Mouse (Mus musculus) hindbrain, embryonic 10.5 days (tissue): ENCODE measurements around the gene Dusp15. TPM values are rescaled to one million over a fixed set of nuclear protein-coding genes. Genes with fewer than 3 reads are reported as not detected.
A peak's percentile ranks its signal among the peaks of the same experiment; 100 is the strongest.

Experiments used
- DNase-seq: peaks from one replicate; pipeline ENCODE4 v3.0.0-alpha.2; 2017; ENCODE audit warnings: low spot score
- H3K27ac ChIP-seq: fragments of 300-500 bp; sonication (generic); 2 replicates; pipeline ENCODE4 v1.5.1; 2016; ENCODE audit warnings: mild to moderate bottlenecking, moderate library complexity
- H3K27me3 ChIP-seq: fragments of 300-500 bp; sonication (generic); 2 replicates; pipeline ENCODE4 v1.6.1; 2016; ENCODE audit warnings: mild to moderate bottlenecking; ENCODE audit not compliant: poor library complexity, insufficient read depth, severe bottlenecking
- H3K36me3 ChIP-seq: fragments of 300-500 bp; sonication (generic); 2 replicates; pipeline ENCODE4 v1.6.1; 2016; ENCODE audit warnings: mild to moderate bottlenecking, moderate library complexity
- H3K4me1 ChIP-seq: fragments of 300-500 bp; sonication (generic); replicated peaks from 2 replicates; pipeline ENCODE4 v1.6.1; 2016; ENCODE audit warnings: mild to moderate bottlenecking
- H3K4me3 ChIP-seq: fragments of 300-500 bp; sonication (generic); 2 replicates; pipeline ENCODE4 v1.5.1; 2016; ENCODE audit warnings: mild to moderate bottlenecking, moderate library complexity
- H3K9me3 ChIP-seq: fragments of 300-500 bp; sonication (generic); 2 replicates; pipeline ENCODE4 v1.6.1; 2016; ENCODE audit warnings: mild to moderate bottlenecking, moderate library complexity
- WGBS: fragments of 180-500 bp; shearing (Covaris S2); methylation state at CpG from one replicate; pipeline ENCODE4 v1.1.7; 2016; 5-methylcytosine and 5-hydroxymethylcytosine counted together
- polyA plus RNA-seq: library from polyadenylated mRNA; unstranded; fragments of >200 nt; fragmentation: Nextera tagmentation; extraction: Ambion mirVana; gene quantifications from 2 replicates; pipeline ENCODE4 v1.2.1, GENCODE M21; 2016

Gene Dusp15
- polyA plus RNA-seq, 1 experiment from 2014 or later, result 1.4 TPM

DNA sequence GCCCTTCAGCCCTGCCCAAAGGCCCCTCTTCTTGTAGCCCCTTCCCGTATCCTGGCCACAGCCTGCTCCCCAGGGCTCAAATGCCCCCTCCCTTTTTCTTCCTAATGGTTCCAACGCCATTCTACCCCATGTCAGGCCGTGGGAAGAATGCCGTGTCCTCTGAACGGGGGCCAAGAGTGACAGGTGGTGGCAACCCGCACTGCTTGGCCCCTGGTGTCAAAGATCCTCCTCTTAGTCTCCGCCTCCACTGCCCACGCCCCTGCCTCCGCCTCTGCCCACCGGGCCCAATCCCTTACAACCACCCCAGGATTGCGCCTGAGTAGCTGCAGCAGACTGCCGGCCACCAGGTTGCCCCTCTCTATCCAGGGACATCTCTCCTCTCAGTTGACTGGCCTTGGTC, 40.5 kb downstream of the Dusp15 start, which contains the start of gene Mylk2:
Mylk2 (plus strand) TSS at position 322 of the 400 bp plus-strand sequence.
- Histone ChIP-seq H3K4me1 (peaks cover 45% of the 10 kb centered on the region), H3K27me3 (peaks cover 46% of the 10 kb centered on the region), H3K9me3 (no peaks in the 10 kb centered on the region), H3K27ac (no peak within 1 kb of the TSS), H3K36me3 (no peaks in the 10 kb centered on the region), H3K4me3 (no peak within 1 kb of the TSS)
- DNase-seq, result no peak
- 29% methylated on average over 12 of the region's 12 CpGs for WGBS

DNA sequence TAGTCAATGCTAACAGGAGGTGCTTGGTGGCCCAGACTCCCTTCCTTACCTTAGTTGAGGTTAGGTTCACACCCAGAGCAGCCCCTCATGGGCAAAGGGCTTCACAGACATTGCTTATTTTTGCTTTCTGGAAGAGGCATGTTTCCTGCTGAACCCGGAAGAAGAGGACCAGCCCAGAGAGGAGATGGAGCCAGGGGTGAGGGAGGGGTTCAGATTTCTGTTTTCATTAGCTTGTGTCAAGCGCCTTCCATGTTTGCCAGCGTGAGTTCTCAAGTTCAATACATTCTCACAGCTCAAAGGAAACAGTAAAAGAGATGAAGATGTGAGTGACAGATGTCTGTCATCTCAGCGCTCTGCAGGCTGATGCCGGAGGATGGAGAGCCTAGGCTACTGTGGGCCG, 41.6 kb downstream of the Dusp15 start:
- no peak for DNase-seq
- 75% methylated on average over 6 of the region's 6 CpGs for WGBS
- Histone ChIP-seq H3K4me1 (peaks cover 52% of the 10 kb centered on the region), H3K27me3 (peaks cover 42% of the 10 kb centered on the region), H3K27ac (no peak overlapping the region), H3K9me3 (no peaks in the 10 kb centered on the region), H3K4me3 (no peak overlapping the region), H3K36me3 (no peaks in the 10 kb centered on the region)

GRCm38 (mm10) chr2:152907114-152907943, 44.2 kb downstream of the Dusp15 start:
- WGBS, result 47% methylated on average over 14 of the region's 14 CpGs

DNA sequence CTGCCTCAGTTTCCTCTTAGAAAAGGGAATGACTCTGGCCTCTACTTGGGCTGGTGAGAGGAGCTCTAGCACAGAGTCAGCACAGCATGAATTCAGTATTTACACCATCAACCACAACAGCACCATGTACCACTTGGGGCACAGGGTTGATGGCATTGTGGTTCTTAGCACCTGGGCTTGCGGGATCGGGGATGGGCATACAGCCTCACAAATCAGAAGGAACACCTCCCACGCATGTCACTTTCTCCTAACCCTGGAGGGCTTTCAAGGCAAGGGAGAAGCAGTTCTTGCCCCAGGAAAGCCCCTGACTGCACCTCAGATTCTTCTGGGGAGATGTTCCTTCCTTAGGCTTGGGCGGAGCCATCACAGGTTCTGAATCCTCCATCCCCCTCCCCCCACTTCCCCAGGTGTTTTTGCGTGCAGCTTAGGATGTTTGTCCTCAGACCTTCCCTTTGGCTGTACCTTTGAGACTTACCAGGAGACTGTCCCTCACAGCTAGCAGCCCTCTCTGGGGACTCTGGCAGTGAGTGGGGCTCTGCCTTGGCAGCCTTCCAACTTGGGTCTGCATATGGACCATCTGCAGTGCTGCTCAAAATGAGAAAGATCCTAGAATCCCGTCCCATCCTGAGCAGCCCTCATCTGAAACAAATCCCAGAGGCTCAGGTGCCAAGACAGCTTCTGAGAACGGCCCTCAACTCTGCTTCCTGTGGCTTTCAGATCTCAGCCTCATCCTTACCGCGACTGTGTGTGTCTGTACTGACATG, 45.0 kb downstream of the Dusp15 start:
- 63% methylated on average over 9 of the region's 9 CpGs for WGBS
- H3K36me3 ChIP-seq, result no peaks in the 10 kb centered on the region
- DNase-seq, result no peak
- H3K9me3 ChIP-seq, result no peaks in the 10 kb centered on the region
- no peak overlapping the region for H3K4me3 ChIP-seq
- H3K4me1 ChIP-seq, result peaks cover 67% of the 10 kb centered on the region
- H3K27ac ChIP-seq, result no peak overlapping the region
- H3K27me3 ChIP-seq, result peaks cover 13% of the 10 kb centered on the region

More at GRCm38 (mm10) chr2:152907114-152907943, 44.2 kb downstream of the Dusp15 start:
- Histone ChIP-seq H3K4me3 (no peak overlapping the region), H3K27ac (peak overlapping the region; percentile 2; the same call in 1 of the 2 replicates), H3K9me3 (no peaks in the 10 kb centered on the region), H3K4me1 (peaks cover 59% of the 10 kb centered on the region), H3K36me3 (no peaks in the 10 kb centered on the region), H3K27me3 (peaks cover 22% of the 10 kb centered on the region)
- no peak for DNase-seq

GRCm38 (mm10) chr2:152905036-152905829, 46.3 kb downstream of the Dusp15 start:
- H3K36me3 ChIP-seq, result no peaks in the 10 kb centered on the region
- no peak overlapping the region for H3K4me3 ChIP-seq
- no peaks in the 10 kb centered on the region for H3K9me3 ChIP-seq
- H3K27me3 ChIP-seq, result peaks cover under 1% of the 10 kb centered on the region
- H3K4me1 ChIP-seq, result peaks cover 57% of the 10 kb centered on the region
- no peak for DNase-seq
- 68% methylated on average over 11 of the region's 11 CpGs for WGBS
- H3K27ac ChIP-seq, result no peak overlapping the region

DNA sequence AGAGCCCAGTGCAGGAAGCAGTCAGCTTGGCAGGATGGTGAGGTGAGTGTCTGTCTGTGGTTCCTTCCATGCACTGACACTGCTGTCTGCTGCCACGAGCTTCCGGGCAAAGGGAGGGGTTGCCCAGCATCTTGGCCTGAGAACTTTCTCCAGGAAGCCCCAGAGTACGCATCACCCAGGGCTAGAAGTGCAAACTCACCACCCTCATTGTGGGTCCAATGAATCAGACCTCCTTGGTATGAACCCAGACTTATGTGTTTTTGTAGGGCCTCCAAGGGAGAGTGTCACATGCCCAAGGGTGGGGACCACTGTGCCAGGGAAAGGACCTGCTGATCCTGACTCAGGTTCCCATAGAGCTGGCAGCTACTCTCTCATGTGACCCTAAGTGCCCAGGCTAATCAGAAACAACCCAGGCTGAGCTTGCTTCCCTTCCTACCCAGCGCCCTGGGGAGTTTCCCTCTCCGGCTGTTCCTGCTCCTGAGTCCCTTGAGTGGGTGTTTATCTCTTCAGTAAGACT, 47.3 kb downstream of the Dusp15 start:
- Histone ChIP-seq H3K27ac (no peak overlapping the region), H3K4me1 (peaks cover 55% of the 10 kb centered on the region), H3K36me3 (no peaks in the 10 kb centered on the region), H3K9me3 (no peaks in the 10 kb centered on the region), H3K4me3 (no peak overlapping the region), H3K27me3 (no peaks in the 10 kb centered on the region)
- no peak for DNase-seq
- 80% methylated on average over 5 of the region's 5 CpGs for WGBS

- H3K4me1 ChIP-seq, result peaks cover 55% of the 10 kb centered on the region
Measured at GRCm38 (mm10) chr2:152903586-152903985, 47.9 kb downstream of the Dusp15 start.

DNA sequence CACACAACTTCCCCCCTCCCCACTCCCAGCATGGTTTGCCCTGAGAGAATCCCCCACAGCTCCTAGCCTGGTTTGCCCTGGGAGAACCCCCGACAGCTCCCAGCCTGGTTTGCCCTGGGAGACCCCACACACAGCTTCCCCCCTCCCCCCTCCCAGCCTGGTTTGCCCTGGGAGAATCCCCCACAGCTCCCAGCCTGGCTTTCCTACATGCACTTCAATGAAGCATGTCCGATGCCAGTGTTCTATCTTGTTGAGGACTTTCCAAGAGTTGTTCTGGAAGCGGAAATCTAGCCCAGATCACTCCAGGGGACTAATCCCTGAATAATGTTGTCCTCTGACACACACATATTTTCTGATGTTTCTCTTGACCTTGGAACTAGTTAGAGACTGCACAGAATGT, 48.8 kb downstream of the Dusp15 start:
- H3K36me3 ChIP-seq, result peaks cover 5% of the 10 kb centered on the region
- H3K9me3 ChIP-seq, result no peaks in the 10 kb centered on the region
- no peak overlapping the region for H3K4me3 ChIP-seq
- no peaks in the 10 kb centered on the region for H3K27me3 ChIP-seq
- 34% methylated on average over 3 of the region's 3 CpGs for WGBS
- peaks cover 53% of the 10 kb centered on the region for H3K4me1 ChIP-seq
- no peak overlapping the region for H3K27ac ChIP-seq
- no peak for DNase-seq

More at GRCm38 (mm10) chr2:152903586-152903985, 47.9 kb downstream of the Dusp15 start:
- Histone ChIP-seq H3K4me3 (no peak overlapping the region), H3K36me3 (peaks cover 5% of the 10 kb centered on the region), H3K27me3 (no peaks in the 10 kb centered on the region), H3K9me3 (no peaks in the 10 kb centered on the region), H3K27ac (no peak overlapping the region)
- no peak for DNase-seq
- 78% methylated on average over 4 of the region's 4 CpGs for WGBS

DNA sequence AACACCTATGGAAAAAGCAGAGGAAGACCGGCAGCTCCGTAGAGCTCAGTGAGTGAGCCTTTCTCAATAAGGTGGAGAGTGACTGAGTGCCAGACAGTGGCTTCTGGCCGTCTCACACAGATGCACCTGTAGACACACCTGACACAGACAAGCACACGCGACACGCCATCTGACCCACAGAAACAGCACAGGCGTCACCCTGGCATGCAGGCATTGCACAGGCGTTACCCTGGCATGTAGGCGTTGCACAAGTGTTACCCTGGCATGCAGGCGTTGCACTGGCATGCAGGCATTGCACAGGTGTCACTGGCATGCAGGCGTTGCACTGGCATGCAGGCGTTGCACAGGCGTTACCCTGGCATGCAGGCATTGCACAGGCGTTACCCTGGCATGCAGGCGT, 50.2 kb downstream of the Dusp15 start:
- no peak for DNase-seq
- WGBS, result 92% methylated on average over 15 of the region's 15 CpGs
- no peak overlapping the region for H3K4me3 ChIP-seq
- H3K9me3 ChIP-seq, result no peaks in the 10 kb centered on the region
- H3K4me1 ChIP-seq, result peaks cover 40% of the 10 kb centered on the region
- H3K36me3 ChIP-seq, result peaks cover 13% of the 10 kb centered on the region
- H3K27me3 ChIP-seq, result no peaks in the 10 kb centered on the region
- H3K27ac ChIP-seq, result no peak overlapping the region

GRCm38 (mm10) chr2:152899011-152899410, 52.5 kb downstream of the Dusp15 start:
- H3K4me3 ChIP-seq, result no peak overlapping the region
- H3K36me3 ChIP-seq, result peaks cover 36% of the 10 kb centered on the region
- DNase-seq, result no peak
- no peaks in the 10 kb centered on the region for H3K27me3 ChIP-seq
- H3K4me1 ChIP-seq, result peaks cover 24% of the 10 kb centered on the region
- no peaks in the 10 kb centered on the region for H3K9me3 ChIP-seq
- H3K27ac ChIP-seq, result no peak overlapping the region; the same call in 1 of the 2 replicates
- 73% methylated on average over 6 of the region's 6 CpGs for WGBS

GRCm38 (mm10) chr2:152896926-152897325, 54.6 kb downstream of the Dusp15 start:
- Histone ChIP-seq H3K4me3 (no peak overlapping the region), H3K27me3 (no peaks in the 10 kb centered on the region), H3K36me3 (peaks cover 57% of the 10 kb centered on the region), H3K4me1 (peaks cover 6% of the 10 kb centered on the region), H3K27ac (no peak overlapping the region), H3K9me3 (no peaks in the 10 kb centered on the region)
- DNase-seq, result no peak
- 89% methylated on average over 3 of the region's 3 CpGs for WGBS

DNA sequence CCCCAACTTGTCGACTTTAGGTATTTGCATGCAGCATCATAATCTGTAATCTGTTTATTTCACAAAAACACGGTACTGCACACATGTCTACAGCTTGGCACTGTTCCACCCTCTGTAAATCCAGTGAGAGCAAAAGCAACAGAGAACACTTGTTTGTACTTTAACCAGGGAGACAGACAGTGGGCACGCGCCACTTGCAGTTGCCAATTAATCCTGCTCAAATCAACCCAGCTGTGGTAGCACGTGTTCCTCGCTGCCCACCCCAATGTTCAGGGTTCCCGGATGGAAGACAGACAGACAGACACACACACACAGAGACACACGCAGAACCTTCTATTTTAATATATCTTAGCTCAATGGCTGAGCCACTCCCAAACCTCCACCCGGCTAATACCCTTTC, 55.7 kb downstream of the Dusp15 start:
- H3K4me3 ChIP-seq, result no peak overlapping the region; the same call in 1 of the 2 replicates
- 94% methylated on average over 9 of the region's 9 CpGs for WGBS
- H3K4me1 ChIP-seq, result no peaks in the 10 kb centered on the region
- H3K36me3 ChIP-seq, result peaks cover 67% of the 10 kb centered on the region
- no peak for DNase-seq
- H3K27me3 ChIP-seq, result no peaks in the 10 kb centered on the region
- no peak overlapping the region for H3K27ac ChIP-seq
- no peaks in the 10 kb centered on the region for H3K9me3 ChIP-seq
